Mouse (Mus musculus) left cerebral cortex, adult 8-10 months (tissue): ENCODE data around the gene Scube3. TPM values are rescaled to one million over a fixed set of nuclear protein-coding genes. Genes with fewer than 3 reads are reported as not detected.
A peak's percentile ranks its signal among the peaks of the same experiment; 100 is the strongest.

Source experiments
- DNase-seq, 2 experiments: peaks; one replicate each; pipeline ENCODE4 v3.0.0; 2022; ENCODE audit warnings: low spot score in 2 of 2
- total RNA-seq, 4 experiments: library from RNA; stranded (reverse); gene quantifications; 2 replicates each; pipeline ENCODE4 v1.2.4; 2022

Gene Scube3
- total RNA-seq, 4 experiments from 2014 or later, result 7.2 to 8.6 (median 7.7) TPM

GRCm38 (mm10) chr17:28176775-28177539 is 35.0 kb downstream of the Scube3 start, which contains the start of gene Zfp523:
Gene Zfp523, plus strand, starts transcription at chr17:28177129.
- DNase-seq, result peak; percentile 80 to 88

GRCm38 (mm10) chr17:28177540-28178046 is 35.7 kb downstream of the Scube3 start:
- no peak for DNase-seq

- no peak for DNase-seq
Measured at GRCm38 (mm10) chr17:28180331-28180730, 38.4 kb downstream of the Scube3 start.

GRCm38 (mm10) chr17:28180783-28181544 is 39.0 kb downstream of the Scube3 start:
- DNase-seq, result no peak

GRCm38 (mm10) chr17:28184971-28185638 is 43.2 kb downstream of the Scube3 start:
- DNase-seq, result no peak

- no peak for DNase-seq
Measured at GRCm38 (mm10) chr17:28188313-28188712, 46.4 kb downstream of the Scube3 start.

GRCm38 (mm10) chr17:28192754-28193153 is 50.8 kb downstream of the Scube3 start:
- DNase-seq, result no peak

- peak in 1 of 2 experiments; percentile 46 for DNase-seq
Measured at GRCm38 (mm10) chr17:28193559-28193958, 51.6 kb downstream of the Scube3 start.

GRCm38 (mm10) chr17:28195033-28195432 is 53.1 kb downstream of the Scube3 start:
- DNase-seq, result no peak

- DNase-seq, result no peak
Measured at GRCm38 (mm10) chr17:28197646-28198045, 55.7 kb downstream of the Scube3 start.

- DNase-seq, result no peak
Measured at GRCm38 (mm10) chr17:28201982-28202381, 60.0 kb downstream of the Scube3 start.

- no peak for DNase-seq
Measured at GRCm38 (mm10) chr17:28204052-28204720, 62.2 kb downstream of the Scube3 start.

- DNase-seq, result no peak
Measured at GRCm38 (mm10) chr17:28205443-28205842, 63.5 kb downstream of the Scube3 start.

GRCm38 (mm10) chr17:28207092-28207491 is 65.2 kb downstream of the Scube3 start:
- DNase-seq, result no peak

- no peak for DNase-seq
Measured at GRCm38 (mm10) chr17:28207591-28208313, 65.8 kb downstream of the Scube3 start, which contains the start of gene Def6. Gene Def6, plus strand, starts transcription at chr17:28207778.

GRCm38 (mm10) chr17:28208314-28208612 is 66.3 kb downstream of the Scube3 start:
- no peak for DNase-seq

GRCm38 (mm10) chr17:28209457-28210110 is 67.6 kb downstream of the Scube3 start:
- no peak for DNase-seq

GRCm38 (mm10) chr17:28211921-28212341 is 70.0 kb downstream of the Scube3 start:
- no peak for DNase-seq

GRCm38 (mm10) chr17:28212391-28212790 is 70.5 kb downstream of the Scube3 start:
- no peak for DNase-seq

GRCm38 (mm10) chr17:28213236-28213635 is 71.3 kb downstream of the Scube3 start:
- no peak for DNase-seq
